Mouse (Mus musculus): Measurements from ENCODE around the gene Myh7. TPM values are rescaled to one million over a fixed set of nuclear protein-coding genes. Genes with fewer than 3 reads are reported as not detected.
"Not testable (repeated sequence)": the region's sequence is repeated elsewhere in the genome, so short reads cannot be mapped to it uniquely, and the experiment has no call there.

Myh7 gene
- total and polyA plus RNA-seq, 2 experiments from 2014 or later = 1,537 to 4,273 TPM

DNA sequence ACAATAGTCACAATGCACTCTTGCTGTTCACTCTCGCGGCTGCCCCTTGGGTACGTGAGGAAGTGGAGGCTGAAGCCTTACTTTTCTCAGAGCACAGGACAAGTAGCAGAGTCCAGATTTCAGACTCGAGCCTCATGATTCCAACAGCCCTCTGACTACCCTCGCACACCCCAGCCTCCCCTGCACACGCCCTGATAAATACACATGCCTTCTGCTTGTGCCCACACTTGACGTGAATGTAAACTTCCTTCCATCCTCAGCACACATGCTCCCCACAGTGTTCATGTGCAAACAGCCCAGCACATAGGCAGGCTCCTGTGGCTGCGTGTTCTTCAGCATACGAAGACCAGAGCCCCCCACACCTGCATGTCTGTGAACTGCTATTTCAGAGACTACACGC is 790 bp downstream of the Myh7 start:
- peak overlapping the region; percentile 99 for H3K27ac ChIP-seq (ENCODE audit: low read depth)
- peaks cover 32% of the 10 kb centered on the region for H3K36me3 ChIP-seq (replicated peaks; ENCODE audit: control insufficient read depth, insufficient read depth, low read length)
- peak overlapping the region; percentile 67 for H3K9ac ChIP-seq (replicated peaks; ENCODE audit: low read depth, low read length)
- DNase-seq (ENCODE audit: low spot score) (peak; percentile 17), ATAC-seq (ENCODE audit: insufficient read depth, low read depth) (no peak)
- H3K27me3 ChIP-seq (ENCODE audit: control insufficient read depth, insufficient read depth, low read length) = no peaks in the 10 kb centered on the region
- peaks cover 19% of the 10 kb centered on the region; the same call in 1 of the 2 replicates for H3K4me1 ChIP-seq (ENCODE audit: control insufficient read depth, insufficient read depth)
- no peaks in the 10 kb centered on the region for H3K9me3 ChIP-seq (replicated peaks; ENCODE audit: control insufficient read depth, low read length)
- peak overlapping the region; percentile 46 for H3K4me3 ChIP-seq (ENCODE audit: low read depth, low read length)
- no peak for TF ChIP-seq EP300 (IDR thresholded peaks at IDR 0.05; ENCODE audit: low read depth)
- TF ChIP-seq CTCF (IDR thresholded peaks at IDR 0.05; ENCODE audit: low read depth) = no peak
- H3K4me2 ChIP-seq (ENCODE audit: low read depth, low read length) = peak overlapping the region; percentile 62
- 29% methylated on average over 10 of the region's 10 CpGs for WGBS

DNA sequence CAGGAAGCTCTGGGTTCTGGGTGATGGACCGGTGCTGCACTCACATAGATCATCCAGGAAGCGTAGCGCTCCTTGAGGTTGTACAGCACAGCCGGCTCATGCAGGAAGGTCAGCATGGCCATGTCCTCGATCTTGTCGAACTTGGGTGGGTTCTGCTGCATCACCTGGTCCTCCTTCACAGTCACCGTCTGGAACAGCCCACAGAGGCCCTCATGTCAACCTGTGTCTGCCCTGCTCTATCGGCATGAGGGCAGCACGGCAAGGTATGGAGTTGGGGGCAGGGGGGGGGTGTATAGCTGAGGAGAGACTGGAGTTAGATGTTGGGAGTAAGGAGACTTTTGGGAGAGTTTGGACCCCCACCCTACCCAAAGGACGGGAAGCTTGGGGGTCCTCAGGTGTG is 2.2 kb downstream of the Myh7 start:
- Histone ChIP-seq H3K9ac (replicated peaks; ENCODE audit: low read depth, low read length) (peak overlapping the region; percentile 67), H3K36me3 (replicated peaks; ENCODE audit: control insufficient read depth, insufficient read depth, low read length) (peaks cover 32% of the 10 kb centered on the region), H3K27me3 (ENCODE audit: control insufficient read depth, insufficient read depth, low read length) (no peaks in the 10 kb centered on the region), H3K4me2 (ENCODE audit: low read depth, low read length) (peak overlapping the region; percentile 62), H3K4me1 (ENCODE audit: control insufficient read depth, insufficient read depth) (peaks cover 13% of the 10 kb centered on the region; the same call in 1 of the 2 replicates), H3K9me3 (replicated peaks; ENCODE audit: control insufficient read depth, low read length) (no peaks in the 10 kb centered on the region), H3K27ac (ENCODE audit: low read depth) (peak overlapping the region; percentile 99), H3K4me3 (ENCODE audit: low read depth, low read length) (peak overlapping the region; percentile 46)
- ATAC-seq (ENCODE audit: insufficient read depth, low read depth) = no peak
- WGBS = 46% methylated on average over 10 of the region's 10 CpGs
- TF ChIP-seq EP300 (IDR thresholded peaks at IDR 0.05; ENCODE audit: low read depth) (no peak), CTCF (IDR thresholded peaks at IDR 0.05; ENCODE audit: low read depth) (no peak)
- no peak for DNase-seq (ENCODE audit: low spot score)

GRCm38 (mm10) chr14:54989886-54990441 is 4.5 kb downstream of the Myh7 start:
- TF ChIP-seq CTCF (IDR thresholded peaks at IDR 0.05; ENCODE audit: low read depth) (no peak), EP300 (IDR thresholded peaks at IDR 0.05; ENCODE audit: low read depth) (no peak)
- ATAC-seq (ENCODE audit: insufficient read depth, low read depth) (no peak), DNase-seq (ENCODE audit: low spot score) (no peak)
- Histone ChIP-seq H3K4me3 (ENCODE audit: low read depth, low read length) (peak overlapping the region; percentile 46), H3K4me2 (ENCODE audit: low read depth, low read length) (peak overlapping the region; percentile 62), H3K27me3 (ENCODE audit: control insufficient read depth, insufficient read depth, low read length) (no peaks in the 10 kb centered on the region), H3K9me3 (replicated peaks; ENCODE audit: control insufficient read depth, low read length) (no peaks in the 10 kb centered on the region), H3K9ac (replicated peaks; ENCODE audit: low read depth, low read length) (peak overlapping the region; percentile 67), H3K4me1 (ENCODE audit: control insufficient read depth, insufficient read depth) (peaks cover 4% of the 10 kb centered on the region; the same call in 1 of the 2 replicates), H3K27ac (ENCODE audit: low read depth) (peak overlapping the region; percentile 99), H3K36me3 (replicated peaks; ENCODE audit: control insufficient read depth, insufficient read depth, low read length) (peaks cover 52% of the 10 kb centered on the region)
- WGBS = 40% methylated on average over 8 of the region's 8 CpGs

GRCm38 (mm10) chr14:54988882-54989281 is 5.5 kb downstream of the Myh7 start:
- Histone ChIP-seq H3K4me3 (ENCODE audit: low read depth, low read length) (peak overlapping the region; percentile 46), H3K36me3 (replicated peaks; ENCODE audit: control insufficient read depth, insufficient read depth, low read length) (peaks cover 63% of the 10 kb centered on the region), H3K9me3 (replicated peaks; ENCODE audit: control insufficient read depth, low read length) (no peaks in the 10 kb centered on the region), H3K4me2 (ENCODE audit: low read depth, low read length) (peak overlapping the region; percentile 62), H3K27ac (ENCODE audit: low read depth) (peak overlapping the region; percentile 99), H3K27me3 (ENCODE audit: control insufficient read depth, insufficient read depth, low read length) (no peaks in the 10 kb centered on the region), H3K9ac (replicated peaks; ENCODE audit: low read depth, low read length) (peak overlapping the region; percentile 67), H3K4me1 (ENCODE audit: control insufficient read depth, insufficient read depth) (no peaks in the 10 kb centered on the region)
- no peak for DNase-seq (ENCODE audit: low spot score)
- TF ChIP-seq CTCF (IDR thresholded peaks at IDR 0.05; ENCODE audit: low read depth) = no peak
- no peak for TF ChIP-seq EP300 (IDR thresholded peaks at IDR 0.05; ENCODE audit: low read depth)
- WGBS = 38% methylated on average over 13 of the region's 13 CpGs
- ATAC-seq (ENCODE audit: insufficient read depth, low read depth) = no peak; the same call in 1 of the 2 replicates

DNA sequence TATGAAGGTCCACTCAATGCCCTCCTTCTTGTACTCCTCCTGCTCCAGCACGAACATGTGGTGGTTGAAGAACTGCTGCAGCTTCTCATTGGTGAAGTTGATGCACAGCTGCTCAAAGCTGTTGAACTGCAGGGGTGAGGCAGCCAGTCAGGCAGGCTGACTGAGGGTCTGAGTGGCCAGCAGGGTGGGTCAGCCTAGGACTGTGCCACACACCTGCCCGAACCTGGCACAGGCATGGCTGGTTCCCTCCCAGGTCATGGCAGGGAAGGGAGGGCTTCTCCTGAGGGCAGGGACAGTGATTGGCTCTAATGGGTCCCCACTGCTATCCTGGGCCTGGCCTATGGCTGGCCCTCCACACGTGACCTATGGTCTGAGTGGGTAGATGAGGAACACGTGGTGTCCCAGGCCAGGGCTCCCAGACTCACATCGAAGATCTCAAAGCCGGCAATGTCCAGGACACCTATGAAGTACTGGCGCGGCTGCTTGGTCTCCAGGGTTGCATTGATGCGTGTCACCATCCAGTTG is 6.0 kb downstream of the Myh7 start:
- H3K4me1 ChIP-seq (ENCODE audit: control insufficient read depth, insufficient read depth); H3K27me3 ChIP-seq (ENCODE audit: control insufficient read depth, insufficient read depth, low read length); H3K9me3 ChIP-seq (replicated peaks; ENCODE audit: control insufficient read depth, low read length); DNase-seq (ENCODE audit: low spot score): not testable (repeated sequence)
- Histone ChIP-seq H3K4me2 (ENCODE audit: low read depth, low read length) (peak overlapping the region; percentile 62), H3K4me3 (ENCODE audit: low read depth, low read length) (peak overlapping the region; percentile 46), H3K9ac (replicated peaks; ENCODE audit: low read depth, low read length) (peak overlapping the region; percentile 54), H3K36me3 (replicated peaks; ENCODE audit: control insufficient read depth, insufficient read depth, low read length) (peaks cover 68% of the 10 kb centered on the region), H3K27ac (ENCODE audit: low read depth) (peak overlapping the region; percentile 99)
- peak; percentile 29; the same call in 1 of the 2 replicates for TF ChIP-seq EP300 (IDR thresholded peaks at IDR 0.05; ENCODE audit: low read depth)
- peak; percentile 71 for ATAC-seq (ENCODE audit: insufficient read depth, low read depth)
- 43% methylated on average over 9 of the region's 9 CpGs for WGBS

All from heart, postnatal 0 days (tissue).